Mouse (Mus musculus): ENCODE data around the gene Fbxw9. TPM values are rescaled to one million over a fixed set of nuclear protein-coding genes. Genes with fewer than 3 reads are reported as not detected.
"Not testable (repeated sequence)": the region's sequence is repeated elsewhere in the genome, so short reads cannot be mapped to it uniquely, and the experiment has no call there.

The Fbxw9 gene
- total RNA-seq, 2 experiments from 2014 or later, result 10.6 to 12.9 TPM

- DNase-seq (ENCODE audit: low spot score in 2 of 2), result not testable (repeated sequence)
Measured at GRCm38 (mm10) chr8:85082169-85082568, 22.3 kb downstream of the Fbxw9 start.

GRCm38 (mm10) chr8:85083108-85083813 is 23.4 kb downstream of the Fbxw9 start, which contains the start of gene Man2b1:
Gene Man2b1, plus strand, starts transcription at chr8:85083270.
- peak; percentile 61 to 87 for DNase-seq (ENCODE audit: low spot score in 2 of 2)

GRCm38 (mm10) chr8:85084633-85085032 is 24.8 kb downstream of the Fbxw9 start:
- no peak for DNase-seq (ENCODE audit: low spot score in 2 of 2)

GRCm38 (mm10) chr8:85086238-85086637 is 26.4 kb downstream of the Fbxw9 start:
- DNase-seq (ENCODE audit: low spot score in 2 of 2), result no peak

- DNase-seq (ENCODE audit: low spot score in 2 of 2), result no peak
Measured at GRCm38 (mm10) chr8:85088771-85089170, 28.9 kb downstream of the Fbxw9 start.

GRCm38 (mm10) chr8:85090856-85091255 is 31.0 kb downstream of the Fbxw9 start:
- DNase-seq (ENCODE audit: low spot score in 2 of 2), result no peak

GRCm38 (mm10) chr8:85091526-85092090 is 31.8 kb downstream of the Fbxw9 start:
- DNase-seq (ENCODE audit: low spot score in 2 of 2), result no peak

- peak in 1 of 2 experiments; percentile 14 for DNase-seq (ENCODE audit: low spot score in 2 of 2)
Measured at GRCm38 (mm10) chr8:85095051-85095450, 35.2 kb downstream of the Fbxw9 start.

- DNase-seq (ENCODE audit: low spot score in 2 of 2), result peak in 1 of 2 experiments; percentile 12
Measured at GRCm38 (mm10) chr8:85095566-85095965, 35.7 kb downstream of the Fbxw9 start.

GRCm38 (mm10) chr8:85096196-85096595 is 36.3 kb downstream of the Fbxw9 start:
- peak in 1 of 2 experiments; percentile 14 for DNase-seq (ENCODE audit: low spot score in 2 of 2)

GRCm38 (mm10) chr8:85096850-85097249 is 37.0 kb downstream of the Fbxw9 start:
- DNase-seq (ENCODE audit: low spot score in 2 of 2), result peak in 1 of 2 experiments; percentile 10

GRCm38 (mm10) chr8:85100076-85100665 is 40.3 kb downstream of the Fbxw9 start:
- DNase-seq (ENCODE audit: low spot score in 2 of 2), result no peak

GRCm38 (mm10) chr8:85113241-85113640 is 53.4 kb downstream of the Fbxw9 start:
- no peak for DNase-seq (ENCODE audit: low spot score in 2 of 2)

GRCm38 (mm10) chr8:85115501-85115900 is 55.6 kb downstream of the Fbxw9 start:
- no peak for DNase-seq (ENCODE audit: low spot score in 2 of 2)

Small RNA genes within 50 kb of the gene (microRNA-seq; reads per million reads assigned to microRNA genes)
- gene Gm23388 (not detected), gene Mir7070 (not detected)

Other genes with a start within 250 kb of the Fbxw9 start
- gene Dand5, start 237.2 kb upstream of the Fbxw9 start, total RNA-seq (2021), result 1 to 10 TPM; 6.3 to 6.8 TPM
- gene Gadd45gip1, start 228.5 kb upstream of the Fbxw9 start, total RNA-seq (2021), result 10 to 100 TPM; 33.3 to 36.0 TPM
- gene Rad23a, start 219.4 kb upstream of the Fbxw9 start, total RNA-seq (2021), result 100 to 1,000 TPM; 121 to 123 TPM
- 100 to 1,000 TPM; 339 to 368 TPM for gene Calr, start 213.1 kb upstream of the Fbxw9 start, total RNA-seq (2021)
- 10 to 100 TPM; 37.2 to 41.3 TPM for gene Farsa, start 203.1 kb upstream of the Fbxw9 start, total RNA-seq (2021)
- gene Syce2, start 187.9 kb upstream of the Fbxw9 start, total RNA-seq (2021), result 10 to 100 TPM; 15.3 to 18.0 TPM
- 10 to 100 TPM; 22.1 to 28.2 TPM for gene Gcdh, start 166.1 kb upstream of the Fbxw9 start, total RNA-seq (2021)
- gene Klf1, start 158.1 kb upstream of the Fbxw9 start, total RNA-seq (2021), result under 1 TPM in 1 of 2 experiments, not detected in 1; 0.67 TPM
- gene Dnase2a, start 151.5 kb upstream of the Fbxw9 start, total RNA-seq (2021), result 1 to 10 TPM; 6.9 to 7.0 TPM
- gene Mast1, start 122.7 kb upstream of the Fbxw9 start, total RNA-seq (2021), result under 1 TPM in 1 of 2 experiments, not detected in 1; 0.07 TPM
- not detected for gene Rtbdn, start 113.1 kb upstream of the Fbxw9 start, total RNA-seq (2021)
- gene Gm49661, start 90.6 kb upstream of the Fbxw9 start, total RNA-seq (2021), result 1 to 10 TPM in 1 of 2 experiments, not detected in 1; 2.0 TPM
- gene Prdx2, start 90.5 kb upstream of the Fbxw9 start, total RNA-seq (2021), result 100 to 1,000 TPM; 317 to 327 TPM
- gene Rnaseh2a, start 90.3 kb upstream of the Fbxw9 start, total RNA-seq (2021), result 10 to 100 TPM; 38.7 to 45.2 TPM
- gene Junb, start 81.3 kb upstream of the Fbxw9 start, total RNA-seq (2021), result 10 to 100 TPM in 1 of 2 experiments, 1 to 10 TPM in 1; 10.0 to 10.1 TPM
- 1 to 10 TPM; 3.5 to 4.5 TPM for gene Hook2, start 69.5 kb upstream of the Fbxw9 start, total RNA-seq (2021)
- not detected for gene Best2, start 45.5 kb upstream of the Fbxw9 start, total RNA-seq (2021)
- 10 to 100 TPM; 51.7 to 56.5 TPM for gene Asna1, start 34.8 kb upstream of the Fbxw9 start, total RNA-seq (2021)
- gene Trir, start 33.2 kb upstream of the Fbxw9 start, total RNA-seq (2021), result 100 to 1,000 TPM; 126 to 127 TPM
- gene Tnpo2, start 23.1 kb upstream of the Fbxw9 start, total RNA-seq (2021), result 10 to 100 TPM; 42.8 to 46.7 TPM
- not detected for gene Gm5741, start 7.9 kb downstream of the Fbxw9 start, total RNA-seq (2021)
- gene Dhps, start 11.7 kb downstream of the Fbxw9 start, total RNA-seq (2021), result 10 to 100 TPM; 28.7 to 29.4 TPM
- 10 to 100 TPM; 46.0 to 49.7 TPM for gene Wdr83os, start 20.7 kb downstream of the Fbxw9 start, total RNA-seq (2021)
- 10 to 100 TPM; 17.5 to 18.4 TPM for gene Wdr83, start 21.3 kb downstream of the Fbxw9 start, total RNA-seq (2021)
- gene Man2b1, start 23.2 kb downstream of the Fbxw9 start, total RNA-seq (2021), result 10 to 100 TPM; 28.0 to 30.2 TPM
- gene Zfp791, start 63.0 kb downstream of the Fbxw9 start, total RNA-seq (2021), result 1 to 10 TPM; 1.6 to 1.8 TPM
- gene Cks1brt, start 91.9 kb downstream of the Fbxw9 start, total RNA-seq (2021), result not detected
- gene Olfr371, start 165.9 kb downstream of the Fbxw9 start, total RNA-seq (2021), result not detected
- gene Orc6, start 239.6 kb downstream of the Fbxw9 start, total RNA-seq (2021), result 10 to 100 TPM; 25.9 to 26.8 TPM
- 10 to 100 TPM; 69.9 to 71.8 TPM for gene Vps35, start 239.7 kb downstream of the Fbxw9 start, total RNA-seq (2021)

Measured in gastrocnemius, postnatal 4 days (tissue).